Mouse (Mus musculus): ENCODE results near the gene Abcb10. TPM values are rescaled to one million over a fixed set of nuclear protein-coding genes. Genes with fewer than 3 reads are reported as not detected.
"Not testable (repeated sequence)": the region's sequence is repeated elsewhere in the genome, so short reads cannot be mapped to it uniquely, and the experiment has no call there.

Gene Abcb10
- 14.4 and 15.5 TPM in 2 replicates for polyA plus RNA-seq (2015; fragmentation: Nextera tagmentation; extraction: Ambion mirVana)

- under 1% methylated on average over 49 of the region's 56 CpGs for WGBS
- Histone ChIP-seq H3K4me3 (replicated peaks; ENCODE audit: low read depth, low read length) (peak within 1 kb of the TSS; percentile 67), H3K9ac (ENCODE audit: low read depth, low read length) (peak within 1 kb of the TSS; percentile 80), H3K4me1 (replicated peaks; ENCODE audit: insufficient read depth, low read length) (no peaks in the 10 kb centered on the region), H3K4me2 (ENCODE audit: low read length) (peak within 1 kb of the TSS; percentile 97), H3K27ac (peak within 1 kb of the TSS; percentile 89), H3K36me3 (ENCODE audit: insufficient read depth, low read length) (no peaks in the 10 kb centered on the region), H3K27me3 (ENCODE audit: insufficient read depth, low read length) (no peaks in the 10 kb centered on the region), H3K9me3 (replicated peaks; ENCODE audit: low read length) (no peaks in the 10 kb centered on the region)
- DNase-seq (ENCODE audit: low spot score), result peak; percentile 90
- no peak for TF ChIP-seq CTCF (IDR thresholded peaks at IDR 0.05; ENCODE audit: low read depth)
- ATAC-seq (replicated peaks; ENCODE audit: low FRiP score, low read depth), result peak; percentile 96
Measured at GRCm38 (mm10) chr8:123982826-123983400, at the start of gene Abcb10. Gene Abcb10, minus strand, starts transcription at chr8:123983122.

GRCm38 (mm10) chr8:124027831-124028230 is 44.9 kb upstream of the Abcb10 start:
- H3K4me2 ChIP-seq (ENCODE audit: low read length), result no peak overlapping the region
- TF ChIP-seq CTCF (IDR thresholded peaks at IDR 0.05; ENCODE audit: low read depth), result no peak
- 85% methylated on average over 6 of the region's 6 CpGs for WGBS
- no peak for DNase-seq (ENCODE audit: low spot score)
- H3K9ac ChIP-seq (ENCODE audit: low read depth, low read length), result no peak overlapping the region
- H3K4me3 ChIP-seq (replicated peaks; ENCODE audit: low read depth, low read length), result no peak overlapping the region
- no peak for ATAC-seq (replicated peaks; ENCODE audit: low FRiP score, low read depth)
- no peak overlapping the region for H3K27ac ChIP-seq
- no peaks in the 10 kb centered on the region for H3K27me3 ChIP-seq (ENCODE audit: insufficient read depth, low read length)
- H3K4me1 ChIP-seq (replicated peaks; ENCODE audit: insufficient read depth, low read length), result no peaks in the 10 kb centered on the region
- no peaks in the 10 kb centered on the region for H3K9me3 ChIP-seq (replicated peaks; ENCODE audit: low read length)
- H3K36me3 ChIP-seq (ENCODE audit: insufficient read depth, low read length), result peaks cover 36% of the 10 kb centered on the region

GRCm38 (mm10) chr8:124026265-124026664 is 43.3 kb upstream of the Abcb10 start:
- WGBS, result 74% methylated on average over 2 of the region's 2 CpGs
- H3K36me3 ChIP-seq (ENCODE audit: insufficient read depth, low read length), result peaks cover 31% of the 10 kb centered on the region
- DNase-seq (ENCODE audit: low spot score), result not testable (repeated sequence)

GRCm38 (mm10) chr8:124021237-124022227 is 38.6 kb upstream of the Abcb10 start, which contains the start of the genes Taf5l and Urb2:
Gene Taf5l, minus strand, starts transcription at chr8:124021397.
Gene Urb2, plus strand, starts transcription at chr8:124021508.
- Histone ChIP-seq H3K9me3 (replicated peaks; ENCODE audit: low read length) (no peaks in the 10 kb centered on the region), H3K27ac (peak within 1 kb of the TSS; percentile 86), H3K9ac (ENCODE audit: low read depth, low read length) (peak within 1 kb of the TSS; percentile 76), H3K27me3 (ENCODE audit: insufficient read depth, low read length) (no peaks in the 10 kb centered on the region), H3K4me2 (ENCODE audit: low read length) (peak within 1 kb of the TSS; percentile 70), H3K4me1 (replicated peaks; ENCODE audit: insufficient read depth, low read length) (0 out of 2 replicates have a peak, but pooled peaks cover 4% of the 10 kb centered on the region), H3K4me3 (replicated peaks; ENCODE audit: low read depth, low read length) (peak within 1 kb of the TSS; percentile 71), H3K36me3 (ENCODE audit: insufficient read depth, low read length) (no peaks in the 10 kb centered on the region)
- DNase-seq (ENCODE audit: low spot score), result peak; percentile 92
- ATAC-seq (replicated peaks; ENCODE audit: low FRiP score, low read depth), result peak; percentile 88
- WGBS, result under 1% methylated on average over 69 of the region's 74 CpGs
- no peak for TF ChIP-seq CTCF (IDR thresholded peaks at IDR 0.05; ENCODE audit: low read depth)

More at GRCm38 (mm10) chr8:124026265-124026664, 43.3 kb upstream of the Abcb10 start:
- not testable (repeated sequence) for H3K9ac ChIP-seq (ENCODE audit: low read depth, low read length); H3K4me1 ChIP-seq (replicated peaks; ENCODE audit: insufficient read depth, low read length); H3K4me2 ChIP-seq (ENCODE audit: low read length); H3K27me3 ChIP-seq (ENCODE audit: insufficient read depth, low read length); H3K4me3 ChIP-seq (replicated peaks; ENCODE audit: low read depth, low read length); H3K27ac ChIP-seq; H3K9me3 ChIP-seq (replicated peaks; ENCODE audit: low read length); ATAC-seq (replicated peaks; ENCODE audit: low FRiP score, low read depth)
- peak; percentile 12; the same call in 1 of the 2 replicates for TF ChIP-seq CTCF (IDR thresholded peaks at IDR 0.05; ENCODE audit: low read depth)

- Histone ChIP-seq H3K4me1 (replicated peaks; ENCODE audit: insufficient read depth, low read length) (0 out of 2 replicates have a peak, but pooled peaks cover 4% of the 10 kb centered on the region), H3K9me3 (replicated peaks; ENCODE audit: low read length) (no peaks in the 10 kb centered on the region), H3K9ac (ENCODE audit: low read depth, low read length) (peak overlapping the region; percentile 76), H3K4me2 (ENCODE audit: low read length) (peak overlapping the region; percentile 70), H3K27ac (peak overlapping the region; percentile 86), H3K36me3 (ENCODE audit: insufficient read depth, low read length) (no peaks in the 10 kb centered on the region), H3K27me3 (ENCODE audit: insufficient read depth, low read length) (no peaks in the 10 kb centered on the region), H3K4me3 (replicated peaks; ENCODE audit: low read depth, low read length) (peak overlapping the region; percentile 71)
- DNase-seq (ENCODE audit: low spot score), result peak; percentile 70
- under 1% methylated on average over 36 of the region's 87 CpGs for WGBS
- TF ChIP-seq CTCF (IDR thresholded peaks at IDR 0.05; ENCODE audit: low read depth), result 0 out of 2 replicates have a peak, but pooled peaks have one; percentile 6
- ATAC-seq (replicated peaks; ENCODE audit: low FRiP score, low read depth), result peak; percentile 87
Measured at GRCm38 (mm10) chr8:124020439-124021236, 37.7 kb upstream of the Abcb10 start.

Data from kidney, postnatal 0 days (tissue).